In the genomic region with DNA sequence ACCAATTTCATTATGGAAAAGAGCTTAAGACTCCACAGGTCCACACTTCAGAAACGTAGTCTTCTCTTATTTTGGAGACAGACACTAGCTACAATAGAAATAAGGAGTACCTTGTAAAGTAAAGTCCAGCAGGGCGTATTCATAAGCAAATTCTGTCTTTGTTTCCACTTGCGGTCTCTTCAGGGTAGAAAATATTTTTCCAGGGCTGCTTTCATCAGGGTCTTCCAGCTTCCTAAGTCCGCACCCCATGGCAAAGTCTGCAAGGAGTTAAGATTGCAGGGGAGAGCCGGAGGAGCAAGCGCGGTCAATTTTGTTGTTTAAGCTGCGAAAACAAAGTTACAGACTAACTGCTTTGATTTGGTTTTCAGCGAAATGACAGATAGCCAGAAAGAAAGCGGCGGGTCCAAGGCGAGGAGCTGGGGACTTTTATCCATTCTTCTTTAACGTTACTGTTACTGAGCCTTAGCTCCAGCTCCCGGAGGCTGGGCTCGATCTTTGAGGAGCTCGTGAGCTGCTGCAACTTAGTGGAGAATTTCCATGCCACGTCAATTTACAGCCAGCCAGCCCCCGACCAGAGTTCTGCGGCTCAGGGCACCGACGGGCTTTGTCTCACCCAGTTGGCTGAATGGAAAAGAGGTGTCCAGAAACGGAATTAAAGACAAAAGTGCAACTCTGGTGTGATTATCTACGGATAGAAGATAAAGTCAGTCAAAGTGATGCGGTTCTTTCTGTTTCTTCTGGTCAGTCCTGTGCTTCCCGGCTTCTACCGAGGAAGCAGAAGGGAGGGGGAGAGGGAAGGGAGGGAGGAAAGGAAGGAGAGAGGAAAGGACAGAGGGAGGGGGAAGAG, we compare ENCODE assay signal across 8 mouse cellular contexts. TPM values are rescaled to one million over a fixed set of nuclear protein-coding genes. Genes with fewer than 3 reads are reported as not detected.
DNase-seq lines count a peak whose midpoint lies in the region; ATAC-seq lines count a peak whose summit lies in the region.

Rftn2 (minus strand) TSS at position 772 of the 847 bp plus-strand sequence.

- DNase-seq in frontal cortex, postnatal 14 days (ENCODE audit: low spot score in 2 of 2), result no peak
- DNase-seq in adrenal gland, postnatal 25 days, result peak; percentile 44
- DNase-seq in gastrocnemius, postnatal 14 days, result peak; percentile 40
- peak; percentile 23 for DNase-seq in induced T-regulatory cell, adult 2 months (ENCODE audit: low read depth)
- peak; percentile 62 for DNase-seq in neural tube, embryonic 11.5 days (ENCODE audit: low spot score)
- no peak for DNase-seq in cerebellum, adult 11 months

- peak; percentile 38; the same call in 1 of the 2 replicates for ATAC-seq in frontal cortex, adult (ENCODE audit: low TSS enrichment)
- ATAC-seq in liver, embryonic 12.5 days, result no peak
- ATAC-seq in neural tube, embryonic 11.5 days (ENCODE audit: insufficient read depth, low FRiP score, low TSS enrichment), result 0 out of 2 replicates have a peak, but pooled peaks have one; percentile 37

- H3K9ac ChIP-seq in liver, embryonic 12.5 days, result no peak within 1 kb of the TSS
- H3K9ac ChIP-seq in neural tube, embryonic 11.5 days (ENCODE audit: low read length), result peak within 1 kb of the TSS; percentile 67

- 6% methylated on average over 26 of the region's 26 CpGs for WGBS in liver, embryonic 12.5 days (ENCODE audit: insufficient replicate concordance)
- WGBS in neural tube, embryonic 11.5 days, result under 1% methylated on average over 26 of the region's 26 CpGs

- H3K4me3 ChIP-seq in liver, embryonic 12.5 days, result peak within 1 kb of the TSS; percentile 41
- H3K4me3 ChIP-seq in neural tube, embryonic 11.5 days (ENCODE audit: low read depth, low read length), result peak within 1 kb of the TSS; percentile 43

- H3K27me3 ChIP-seq in liver, embryonic 12.5 days (replicated peaks), result peaks cover 53% of the 10 kb centered on the region
- H3K27me3 ChIP-seq in neural tube, embryonic 11.5 days (ENCODE audit: control insufficient read depth, insufficient read depth, low read length), result no peaks in the 10 kb centered on the region

- H3K27ac ChIP-seq in liver, embryonic 12.5 days, result no peak within 1 kb of the TSS
- H3K27ac ChIP-seq in neural tube, embryonic 11.5 days (ENCODE audit: low read depth, low read length), result no peak within 1 kb of the TSS

- intact Hi-C loops in gastrocnemius, postnatal 14 days (cut with DNase I; ENCODE audit: low total_unique reads), result no loop called here

- H3K4me2 ChIP-seq in liver, embryonic 12.5 days, result peak within 1 kb of the TSS; percentile 51
- H3K4me2 ChIP-seq in neural tube, embryonic 11.5 days (ENCODE audit: low read depth), result peak within 1 kb of the TSS; percentile 60

- no peaks in the 10 kb centered on the region for H3K36me3 ChIP-seq in liver, embryonic 12.5 days
- no peaks in the 10 kb centered on the region for H3K36me3 ChIP-seq in neural tube, embryonic 11.5 days (ENCODE audit: control insufficient read depth, insufficient read depth, low read length)

- no peaks in the 10 kb centered on the region for H3K9me3 ChIP-seq in liver, embryonic 12.5 days (replicated peaks)
- H3K9me3 ChIP-seq in neural tube, embryonic 11.5 days (ENCODE audit: control insufficient read depth, low read length), result no peaks in the 10 kb centered on the region

- H3K4me1 ChIP-seq in liver, embryonic 12.5 days, result no peaks in the 10 kb centered on the region
- H3K4me1 ChIP-seq in neural tube, embryonic 11.5 days (ENCODE audit: control insufficient read depth, insufficient read depth, low read length), result peaks cover 7% of the 10 kb centered on the region; the same call in 1 of the 2 replicates

RNA-seq across cellular contexts. Expression of gene Rftn2, which starts in this region (rescaled TPM):
- 15.5 and 20.0 TPM in 2 replicates for total RNA-seq in adrenal gland, postnatal 25 days (2021)
- total RNA-seq in gastrocnemius, postnatal 14 days (2021), result 1 to 10 TPM; 8.8 to 9.2 TPM
- polyA plus RNA-seq in liver, embryonic 12.5 days (2016; fragmentation: Nextera tagmentation; extraction: Ambion mirVana), result 1.2 TPM in 2 replicates
- 12.3 and 14.2 TPM in 2 replicates for polyA plus RNA-seq in neural tube, embryonic 11.5 days (2014; fragmentation: Nextera tagmentation; extraction: Ambion mirVana)

Comparison
In these comparisons a context has a peak if more than half of its experiments do, and no peak if none do; other contexts are left out.
1. DNase-seq: peak in adrenal gland, postnatal 25 days (single experiment), gastrocnemius, postnatal 14 days (single experiment), induced T-regulatory cell, adult 2 months (single experiment) and neural tube, embryonic 11.5 days (single experiment); none in frontal cortex, postnatal 14 days (0 of 2) and cerebellum, adult 11 months (single experiment).